Mouse (Mus musculus) bone marrow macrophage, adult 2 months (primary cell): Measurements from ENCODE around the gene Baiap2l1. TPM values are rescaled to one million over a fixed set of nuclear protein-coding genes. Genes with fewer than 3 reads are reported as not detected.

Source experiments
- H3K27ac ChIP-seq: 2 replicates; pipeline ENCODE4 v1.5.1; 2012; ENCODE audit warnings: low read depth, low read length; ENCODE audit not compliant: insufficient read depth
- H3K4me1 ChIP-seq: 2 replicates; pipeline ENCODE4 v1.6.1; 2012; ENCODE audit warnings: low read length; ENCODE audit not compliant: control insufficient read depth, insufficient read depth
- H3K4me3 ChIP-seq: 2 replicates; pipeline ENCODE4 v1.5.1; 2012; ENCODE audit warnings: mild to moderate bottlenecking, low read length, moderate library complexity; ENCODE audit not compliant: insufficient read depth
- CTCF ChIP-seq: IDR thresholded peaks from 2 replicates; pipeline ENCODE4 v1.5.1; 2012; ENCODE audit warnings: low read depth, mild to moderate bottlenecking, low read length, moderate library complexity
- POLR2A ChIP-seq: IDR thresholded peaks from 2 replicates; pipeline ENCODE4 v1.6.1; 2012; ENCODE audit warnings: mild to moderate bottlenecking, low read depth, low read length, borderline replicate concordance
- polyA plus RNA-seq: library from polyadenylated mRNA; stranded (reverse); fragments of >200 nt; gene quantifications from 2 replicates; pipeline ENCODE4 v1.2.4, GENCODE M21; 2012; ENCODE audit not compliant: missing spikeins, insufficient read depth, insufficient read length

Gene Baiap2l1
- not detected in 2 replicates for polyA plus RNA-seq

- no peak for TF ChIP-seq CTCF
- no peak for TF ChIP-seq POLR2A
- Histone ChIP-seq H3K4me3 (peak within 1 kb of the TSS; percentile 49), H3K4me1 (0 out of 2 replicates have a peak, but pooled peaks cover 3% of the 10 kb centered on the region), H3K27ac (no peak within 1 kb of the TSS)
Measured at GRCm38 (mm10) chr5:144357881-144358591, at the start of gene Baiap2l1. Baiap2l1 (minus strand) TSS chr5:144358112.

DNA sequence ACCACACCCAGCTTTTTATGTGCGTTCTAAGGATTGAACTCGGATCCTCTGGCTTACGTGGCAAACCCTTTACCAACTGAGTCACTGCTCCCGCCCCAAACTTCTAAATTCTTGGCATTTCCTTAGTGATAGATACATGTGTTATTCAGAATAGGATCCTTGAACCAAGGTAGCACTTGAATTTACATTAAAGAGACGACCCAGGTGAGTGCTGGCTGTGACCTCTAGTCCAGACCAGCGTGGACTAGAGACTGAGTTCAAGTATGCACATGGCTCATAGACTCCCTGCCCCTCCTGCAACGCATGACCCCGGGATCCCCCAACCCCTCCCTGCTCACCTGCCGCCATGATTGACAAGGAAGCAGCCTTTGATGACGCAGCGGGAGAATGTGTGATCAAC is 48.3 kb upstream of the Baiap2l1 start:
- no peak overlapping the region for H3K4me3 ChIP-seq
- no peak for TF ChIP-seq CTCF
- TF ChIP-seq POLR2A, result no peak
- H3K4me1 ChIP-seq, result no peaks in the 10 kb centered on the region
- no peak overlapping the region for H3K27ac ChIP-seq

DNA sequence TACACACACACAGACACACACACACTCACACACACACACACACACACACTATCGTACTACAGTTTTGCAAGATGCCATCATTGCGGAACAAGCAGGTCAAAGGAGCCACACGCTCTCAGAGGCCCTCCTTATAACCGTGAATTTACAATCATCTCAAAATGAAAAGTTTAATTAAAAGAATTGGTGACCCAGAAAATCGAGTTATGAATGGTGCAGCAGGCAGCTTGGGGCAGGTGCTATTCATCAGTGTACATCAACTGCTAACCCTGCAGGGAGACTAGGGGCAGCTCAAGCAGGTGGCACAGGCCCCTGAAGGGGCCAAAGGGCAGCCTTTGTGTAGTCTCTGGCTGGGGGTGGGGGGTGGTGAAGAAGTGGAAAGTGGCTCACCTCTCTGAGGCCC is 42.9 kb upstream of the Baiap2l1 start:
- Histone ChIP-seq H3K4me3 (no peak overlapping the region), H3K4me1 (no peaks in the 10 kb centered on the region), H3K27ac (no peak overlapping the region)
- TF ChIP-seq CTCF (no peak), POLR2A (no peak)

DNA sequence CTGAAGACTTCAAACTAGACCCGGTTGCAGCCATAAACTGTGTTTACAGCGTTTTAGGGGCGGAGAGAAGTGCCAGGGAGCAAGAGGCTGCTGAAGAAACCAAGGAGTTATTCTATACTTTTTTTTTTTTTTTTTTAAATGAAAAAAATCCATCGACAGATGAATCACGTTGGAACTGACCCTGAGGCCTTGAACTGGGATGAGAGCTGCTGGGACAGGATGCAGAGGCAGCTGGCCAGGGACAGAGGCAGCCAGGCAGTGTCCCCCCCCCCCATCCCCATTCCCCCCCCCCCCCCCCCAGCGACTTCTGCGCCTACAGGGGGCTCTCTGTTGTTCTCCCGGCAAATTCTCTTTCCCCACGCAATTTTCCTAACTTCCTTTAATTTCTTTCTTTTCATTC is 39.7 kb upstream of the Baiap2l1 start:
- TF ChIP-seq CTCF (no peak), POLR2A (no peak)
- no peak overlapping the region for H3K4me3 ChIP-seq
- H3K27ac ChIP-seq, result no peak overlapping the region
- no peaks in the 10 kb centered on the region for H3K4me1 ChIP-seq

DNA sequence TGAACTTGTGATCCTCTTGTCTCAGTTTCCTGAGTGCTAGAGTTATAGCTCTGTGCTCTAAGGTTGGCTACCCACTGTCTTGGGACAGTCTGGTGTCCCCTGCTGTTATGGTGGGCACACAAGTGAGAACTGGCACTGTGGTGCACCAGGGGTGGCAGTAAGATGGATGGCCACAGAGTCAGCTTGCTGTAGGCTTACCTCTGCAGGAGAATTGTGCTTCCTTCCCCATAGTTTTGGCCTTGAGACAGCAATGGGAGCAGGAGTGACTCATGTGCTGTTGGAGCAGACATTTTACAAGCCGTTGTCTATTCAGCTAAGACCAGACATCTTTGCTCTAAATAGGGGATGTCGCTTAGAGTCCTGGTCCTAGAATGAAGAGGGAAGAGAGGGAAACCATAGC is 36.2 kb upstream of the Baiap2l1 start:
- Histone ChIP-seq H3K4me3 (no peak overlapping the region), H3K4me1 (no peaks in the 10 kb centered on the region), H3K27ac (no peak overlapping the region)
- TF ChIP-seq POLR2A, result no peak
- no peak for TF ChIP-seq CTCF

DNA sequence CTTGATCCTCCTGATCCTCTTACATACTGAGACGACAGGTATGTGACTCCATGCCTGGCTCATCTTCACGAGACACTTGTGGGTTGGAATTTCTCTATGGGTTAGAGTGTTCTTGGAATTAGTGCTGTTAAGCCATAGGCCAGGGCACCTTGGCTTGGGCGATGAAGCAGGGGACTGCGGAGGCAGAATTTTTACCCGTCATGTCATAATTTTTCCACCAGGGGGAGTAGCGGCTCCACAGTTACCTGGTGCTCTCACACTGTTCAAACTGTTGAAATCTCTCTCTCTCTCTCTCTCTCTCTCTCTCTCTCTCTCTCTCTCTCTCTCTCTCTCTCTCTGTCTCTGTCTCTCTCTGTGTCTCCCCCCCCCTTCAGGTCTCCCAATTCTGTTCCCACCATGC is 29.9 kb upstream of the Baiap2l1 start:
- H3K4me1 ChIP-seq, result no peaks in the 10 kb centered on the region
- no peak overlapping the region for H3K4me3 ChIP-seq
- TF ChIP-seq POLR2A, result no peak
- TF ChIP-seq CTCF, result peak; percentile 83
- H3K27ac ChIP-seq, result no peak overlapping the region

DNA sequence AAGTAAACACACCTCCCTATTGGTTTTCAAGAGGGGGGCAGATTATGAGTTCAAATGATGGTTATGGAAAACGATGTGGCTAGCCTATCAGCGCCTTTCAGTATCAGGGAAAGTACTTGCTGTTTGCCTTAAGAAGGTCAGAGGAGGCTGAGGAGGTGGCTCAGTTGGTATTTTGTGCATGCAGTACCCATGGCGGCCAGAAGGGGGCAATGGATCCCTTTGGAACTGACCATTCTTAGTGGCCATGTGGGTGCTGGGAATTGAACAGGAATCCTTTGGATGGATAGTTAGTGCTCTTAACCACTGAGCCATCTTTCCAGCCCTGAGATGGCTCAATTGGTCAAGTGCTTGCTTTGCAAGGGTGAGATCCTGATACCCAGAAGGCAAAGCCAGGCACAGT is 26.0 kb upstream of the Baiap2l1 start:
- TF ChIP-seq CTCF (peak; percentile 37; the same call in 1 of the 2 replicates), POLR2A (no peak)
- H3K4me3 ChIP-seq, result no peak overlapping the region
- no peaks in the 10 kb centered on the region for H3K4me1 ChIP-seq
- H3K27ac ChIP-seq, result no peak overlapping the region

- no peaks in the 10 kb centered on the region for H3K4me1 ChIP-seq
- H3K4me3 ChIP-seq, result no peak overlapping the region
- no peak overlapping the region for H3K27ac ChIP-seq
- no peak for TF ChIP-seq CTCF
- TF ChIP-seq POLR2A, result no peak
Measured at GRCm38 (mm10) chr5:144381782-144382181, 23.9 kb upstream of the Baiap2l1 start.

GRCm38 (mm10) chr5:144380689-144381088 is 22.8 kb upstream of the Baiap2l1 start:
- TF ChIP-seq POLR2A (no peak), CTCF (no peak)
- no peaks in the 10 kb centered on the region for H3K4me1 ChIP-seq
- no peak overlapping the region for H3K4me3 ChIP-seq
- H3K27ac ChIP-seq, result no peak overlapping the region

- TF ChIP-seq POLR2A (no peak), CTCF (no peak)
- H3K4me3 ChIP-seq, result no peak overlapping the region
- H3K4me1 ChIP-seq, result no peaks in the 10 kb centered on the region
- no peak overlapping the region for H3K27ac ChIP-seq
Measured at GRCm38 (mm10) chr5:144379431-144379830, 21.5 kb upstream of the Baiap2l1 start.

DNA sequence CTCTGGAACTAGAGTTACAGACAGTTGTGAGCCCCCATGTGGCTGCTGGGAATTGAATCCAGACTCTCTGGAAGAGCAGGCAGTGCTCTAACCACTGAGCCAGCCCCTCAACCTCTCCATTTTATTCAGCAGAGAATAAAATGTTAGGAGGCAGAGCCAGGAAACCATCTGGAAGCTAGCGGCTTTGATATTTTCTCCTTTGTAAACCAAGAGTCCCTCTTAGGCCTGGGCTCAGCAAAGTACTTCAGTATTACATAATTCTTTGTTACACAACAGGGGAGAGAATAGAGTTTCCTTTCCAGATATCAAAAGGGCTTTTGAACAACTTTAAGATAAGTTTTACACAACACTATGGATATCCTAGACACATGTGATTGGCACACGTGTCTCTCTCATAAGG is 15.0 kb upstream of the Baiap2l1 start:
- TF ChIP-seq POLR2A (no peak), CTCF (no peak)
- no peak overlapping the region for H3K4me3 ChIP-seq
- no peak overlapping the region for H3K27ac ChIP-seq
- no peaks in the 10 kb centered on the region for H3K4me1 ChIP-seq
